Mouse (Mus musculus) neural tube, embryonic 11.5 days (tissue): ENCODE data around the gene Irak1bp1. TPM values are rescaled to one million over a fixed set of nuclear protein-coding genes. Genes with fewer than 3 reads are reported as not detected.

Experiments
- ATAC-seq: fragments of 200-750 bp; cut with Nextera tagmentation; 2 replicates; pipeline ENCODE4 v1.8.0; 2017; ENCODE audit warnings: moderate number of reproducible peaks, mild to moderate bottlenecking, moderate TSS enrichment, moderate library complexity; ENCODE audit not compliant: insufficient read depth, low FRiP score, low TSS enrichment
- DNase-seq: peaks from one replicate; pipeline ENCODE4 v3.0.0-alpha.2; 2015; ENCODE audit warnings: low spot score
- H3K27ac ChIP-seq: fragments of 300-500 bp; sonication (generic); 2 replicates; pipeline ENCODE4 v1.5.1; 2014; ENCODE audit warnings: low read depth, mild to moderate bottlenecking, low read length
- H3K27me3 ChIP-seq: fragments of 300-500 bp; sonication (generic); 2 replicates; pipeline ENCODE4 v1.6.1; 2014; ENCODE audit warnings: mild to moderate bottlenecking, low read length, mixed read lengths; ENCODE audit not compliant: control insufficient read depth, insufficient read depth
- H3K36me3 ChIP-seq: fragments of 300-500 bp; sonication (generic); 2 replicates; pipeline ENCODE4 v1.6.1; 2014; ENCODE audit warnings: mild to moderate bottlenecking, low read length, moderate library complexity, mixed read lengths; ENCODE audit not compliant: control insufficient read depth, insufficient read depth
- H3K4me1 ChIP-seq: fragments of 300-500 bp; sonication (generic); 2 replicates; pipeline ENCODE4 v1.6.1; 2014; ENCODE audit warnings: low read length, mixed read lengths; ENCODE audit not compliant: control insufficient read depth, insufficient read depth
- H3K4me2 ChIP-seq: fragments of 300-500 bp; sonication (generic); 2 replicates; pipeline ENCODE4 v1.6.1; 2014; ENCODE audit warnings: low read depth, mild to moderate bottlenecking, moderate library complexity
- H3K4me3 ChIP-seq: fragments of 300-500 bp; sonication (generic); 2 replicates; pipeline ENCODE4 v1.5.1; 2014; ENCODE audit warnings: low read depth, low read length
- H3K9ac ChIP-seq: fragments of 300-500 bp; sonication (generic); 2 replicates; pipeline ENCODE4 v1.6.1; 2014; ENCODE audit warnings: mild to moderate bottlenecking, low read length
- H3K9me3 ChIP-seq: fragments of 300-500 bp; sonication (generic); 2 replicates; pipeline ENCODE4 v1.6.1; 2016; ENCODE audit warnings: low read length; ENCODE audit not compliant: control insufficient read depth
- WGBS: fragments of 180-500 bp; shearing (Covaris S2); extraction: QIAGEN DNeasy Blood & Tissue Kit; methylation state at CpG from one replicate; pipeline ENCODE4 v1.1.7; 2014; 5-methylcytosine and 5-hydroxymethylcytosine counted together
- polyA plus RNA-seq: library from polyadenylated mRNA; unstranded; fragments of >200 nt; fragmentation: Nextera tagmentation; extraction: Ambion mirVana; gene quantifications from 2 replicates; pipeline ENCODE4 v1.2.1, GENCODE M21; 2014

Gene Irak1bp1
- polyA plus RNA-seq, result 27.9 and 28.2 TPM in 2 replicates

DNA sequence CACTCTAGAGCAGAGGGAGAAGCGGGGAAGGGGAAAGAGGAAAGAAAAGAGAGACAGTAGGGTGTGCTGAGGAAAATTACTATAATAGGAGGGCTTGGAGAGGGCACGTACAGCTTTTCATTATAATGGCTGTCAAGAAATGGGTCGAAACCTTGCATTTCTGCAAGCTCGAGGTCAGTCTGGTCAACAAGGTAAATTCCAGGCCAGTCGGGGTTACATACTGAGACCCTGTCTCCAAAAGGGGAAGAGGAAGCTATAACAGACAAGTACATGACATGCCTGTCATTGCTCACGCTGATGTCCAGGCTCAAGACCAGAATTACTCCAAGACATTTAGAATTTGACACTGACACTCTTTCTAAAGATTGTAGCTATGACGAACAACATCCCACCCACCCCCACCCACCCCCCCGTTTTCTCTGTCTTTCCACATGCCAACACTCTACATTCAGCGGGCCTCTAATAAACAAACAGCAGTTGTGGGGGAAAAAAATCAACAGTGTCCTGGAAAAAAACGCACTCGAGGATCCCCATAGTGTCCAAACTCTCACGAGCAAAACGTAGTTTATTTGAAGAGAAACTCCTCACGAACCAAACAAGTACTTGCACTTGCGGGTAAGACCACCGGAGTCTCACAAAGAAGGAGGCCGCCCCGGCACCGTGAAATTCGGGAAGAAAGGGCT is at the start of gene Irak1bp1:
Gene Irak1bp1 (plus strand): TSS at position 534 of the 683 bp plus-strand sequence.
- H3K27ac ChIP-seq, result peak within 1 kb of the TSS; percentile 86
- H3K4me3 ChIP-seq, result peak within 1 kb of the TSS; percentile 71
- no peaks in the 10 kb centered on the region for H3K4me1 ChIP-seq
- no peaks in the 10 kb centered on the region for H3K27me3 ChIP-seq
- H3K36me3 ChIP-seq, result no peaks in the 10 kb centered on the region
- H3K4me2 ChIP-seq, result peak within 1 kb of the TSS; percentile 45
- 16% methylated on average over 20 of the region's 20 CpGs for WGBS
- H3K9me3 ChIP-seq, result no peaks in the 10 kb centered on the region
- peak within 1 kb of the TSS; percentile 83 for H3K9ac ChIP-seq
- DNase-seq (no peak), ATAC-seq (peak; percentile 5)

DNA sequence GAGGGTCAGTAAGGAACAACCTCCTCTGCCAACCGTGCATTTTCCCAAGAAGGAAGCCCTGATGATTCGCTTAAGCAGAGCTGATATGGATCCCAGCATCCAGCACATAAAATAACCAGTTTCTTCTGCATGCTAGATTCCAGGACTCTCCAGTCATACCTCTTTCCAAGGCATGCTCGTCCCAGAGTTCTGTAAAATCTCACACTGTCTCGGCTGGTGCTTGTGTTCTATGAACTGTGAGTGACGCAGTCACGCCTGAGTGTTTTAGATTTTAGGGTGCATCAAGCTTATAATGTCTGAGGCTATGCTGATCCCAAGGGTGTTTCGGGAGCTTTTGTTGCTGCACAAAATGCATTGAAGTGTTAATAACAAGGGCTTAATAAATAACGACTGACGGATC is 41.0 kb upstream of the Irak1bp1 start:
- no peak; the same call in 1 of the 2 replicates for ATAC-seq
- H3K4me2 ChIP-seq, result no peak overlapping the region
- WGBS, result 60% methylated on average over 9 of the region's 9 CpGs

DNA sequence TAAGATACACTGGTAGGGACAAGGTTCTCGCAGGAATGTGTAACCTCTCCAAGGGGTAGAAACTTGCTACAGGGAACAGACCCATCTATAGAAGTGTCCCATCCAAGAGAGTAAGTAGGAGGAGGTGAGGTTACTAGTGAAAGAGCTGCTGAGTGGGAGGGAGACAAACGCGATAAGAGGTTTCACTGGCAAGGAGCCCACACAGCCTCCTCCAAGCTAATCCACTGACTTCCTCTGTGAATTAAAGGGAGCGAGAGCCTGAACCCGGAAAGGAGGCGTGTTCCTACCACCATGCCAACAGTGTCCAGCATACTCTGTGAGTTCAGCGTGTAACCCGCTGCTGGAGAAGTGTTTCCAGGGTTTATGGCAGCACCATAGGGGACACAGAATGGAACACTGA is 29.0 kb upstream of the Irak1bp1 start:
- Histone ChIP-seq H3K27me3 (no peaks in the 10 kb centered on the region), H3K9me3 (no peaks in the 10 kb centered on the region), H3K27ac (no peak overlapping the region), H3K36me3 (no peaks in the 10 kb centered on the region), H3K4me1 (no peaks in the 10 kb centered on the region), H3K4me2 (no peak overlapping the region), H3K4me3 (no peak overlapping the region), H3K9ac (no peak overlapping the region)
- DNase-seq, result no peak
- no peak for ATAC-seq
- 82% methylated on average over 8 of the region's 8 CpGs for WGBS

More for the DNA sequence above, 41.0 kb upstream of the Irak1bp1 start:
- no peak for DNase-seq
- Histone ChIP-seq H3K9ac (no peak overlapping the region), H3K4me3 (no peak overlapping the region), H3K9me3 (no peaks in the 10 kb centered on the region), H3K4me1 (no peaks in the 10 kb centered on the region), H3K27me3 (no peaks in the 10 kb centered on the region), H3K36me3 (no peaks in the 10 kb centered on the region), H3K27ac (no peak overlapping the region)

DNA sequence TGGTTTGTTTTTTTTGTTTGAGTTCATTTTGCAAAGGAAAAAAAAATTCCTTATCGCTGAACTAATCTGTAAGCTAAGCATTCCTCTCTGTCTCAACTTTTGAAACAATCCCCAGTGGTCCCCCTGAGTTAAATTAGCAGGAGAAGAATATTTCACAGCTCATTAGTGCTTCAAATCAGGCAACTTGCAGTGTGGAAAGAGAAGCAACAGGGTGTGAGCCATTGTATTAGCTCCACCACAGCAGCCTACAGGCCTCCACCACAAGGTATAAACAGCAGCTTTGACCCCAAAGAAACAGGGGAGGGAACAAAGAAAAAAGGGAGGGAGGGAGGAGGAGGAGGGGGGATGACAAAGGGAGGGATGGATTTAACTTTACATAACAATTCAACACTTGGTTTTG is 22.2 kb upstream of the Irak1bp1 start:
- WGBS, result 13% methylated on average over 1 of the region's 1 CpGs
- Histone ChIP-seq H3K27me3 (no peaks in the 10 kb centered on the region), H3K4me1 (no peaks in the 10 kb centered on the region), H3K4me3 (no peak overlapping the region), H3K9me3 (no peaks in the 10 kb centered on the region), H3K9ac (no peak overlapping the region), H3K27ac (no peak overlapping the region), H3K4me2 (no peak overlapping the region), H3K36me3 (no peaks in the 10 kb centered on the region)
- ATAC-seq (no peak), DNase-seq (no peak)

DNA sequence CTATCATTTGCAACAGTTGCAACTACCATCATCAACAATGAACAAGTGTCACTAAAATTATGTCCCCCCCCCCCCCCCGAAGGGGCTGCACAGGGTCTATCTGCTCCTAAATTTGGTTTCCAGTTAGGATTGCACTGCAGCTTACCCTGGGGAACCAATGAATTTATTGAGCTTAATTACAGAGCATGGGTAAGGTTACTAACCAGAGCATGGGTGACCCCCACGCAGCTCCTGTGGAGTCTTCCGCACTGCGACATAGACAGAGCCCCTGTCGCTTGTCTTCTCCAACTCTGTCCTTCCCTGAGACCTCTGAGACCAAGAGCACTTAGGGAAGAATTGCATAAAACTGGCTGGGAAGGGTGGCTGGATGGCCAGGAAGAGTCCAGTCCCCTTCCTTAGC is 21.7 kb upstream of the Irak1bp1 start:
- no peak for ATAC-seq
- Histone ChIP-seq H3K4me1 (no peaks in the 10 kb centered on the region), H3K27ac (no peak overlapping the region), H3K36me3 (no peaks in the 10 kb centered on the region), H3K9me3 (no peaks in the 10 kb centered on the region), H3K4me3 (no peak overlapping the region), H3K4me2 (no peak overlapping the region), H3K27me3 (no peaks in the 10 kb centered on the region), H3K9ac (no peak overlapping the region)
- DNase-seq, result no peak
- 49% methylated on average over 5 of the region's 5 CpGs for WGBS

DNA sequence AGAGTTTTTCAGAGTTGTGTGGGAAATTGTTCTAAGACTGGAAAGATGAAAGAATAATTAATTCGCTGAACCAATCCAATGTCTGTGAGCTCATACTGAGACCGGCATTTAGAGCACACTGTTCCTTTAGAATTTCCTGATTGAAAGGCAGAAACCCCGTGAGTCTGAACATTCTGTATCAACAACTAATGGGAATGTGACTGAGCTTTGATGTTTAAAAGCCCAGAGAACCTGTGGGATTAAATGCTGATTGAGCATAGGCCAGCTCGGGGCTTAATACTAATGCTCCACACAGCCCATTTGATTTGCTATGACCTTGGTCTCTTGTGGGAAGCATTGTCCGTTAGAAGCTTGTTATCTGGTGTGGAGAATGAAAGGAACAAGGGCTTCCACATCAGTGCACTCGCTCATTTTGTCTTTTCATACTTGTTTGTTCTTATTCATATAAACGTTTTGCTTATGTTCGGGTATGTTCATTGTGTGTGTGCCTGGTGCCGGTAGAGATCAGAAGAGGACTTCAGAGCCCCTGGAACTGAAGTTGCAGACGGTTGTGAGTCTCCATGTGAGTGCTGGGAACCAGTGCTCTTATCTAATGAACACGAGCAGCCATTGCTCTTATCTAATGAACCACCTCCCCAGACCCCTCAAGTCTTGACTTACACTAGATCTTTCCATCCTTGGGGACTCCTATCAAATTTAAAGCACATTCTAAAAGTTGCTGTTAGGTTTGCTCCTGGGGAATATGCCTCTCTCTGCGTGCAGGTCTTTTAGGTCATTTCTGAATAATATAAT is 17.0 kb upstream of the Irak1bp1 start:
- Histone ChIP-seq H3K27ac (no peak overlapping the region), H3K4me3 (no peak overlapping the region), H3K4me2 (no peak overlapping the region), H3K36me3 (no peaks in the 10 kb centered on the region), H3K27me3 (no peaks in the 10 kb centered on the region), H3K9ac (no peak overlapping the region), H3K4me1 (no peaks in the 10 kb centered on the region), H3K9me3 (no peaks in the 10 kb centered on the region)
- 78% methylated on average over 12 of the region's 12 CpGs for whole genome bisulfite sequencing
- ATAC-seq, result no peak
- DNase-seq, result no peak

DNA sequence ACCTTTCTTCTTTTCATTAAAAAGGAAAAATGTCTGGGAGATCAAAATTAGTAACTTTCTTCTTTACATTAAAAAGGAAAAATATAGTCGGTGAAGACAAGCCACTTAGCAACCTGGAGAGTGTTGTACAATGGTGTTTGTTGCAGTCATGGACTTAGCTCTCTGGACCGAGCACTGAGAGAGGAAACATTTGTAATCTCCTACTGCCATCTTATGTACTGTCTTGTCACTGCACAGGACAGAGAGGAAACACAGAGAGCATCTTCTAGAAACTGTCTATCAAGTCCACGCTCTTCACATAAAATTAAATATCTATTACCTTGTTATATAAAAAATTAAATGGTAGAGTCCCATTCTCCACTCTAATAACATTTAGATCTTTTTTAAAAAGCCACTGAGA is 14.8 kb upstream of the Irak1bp1 start:
- DNase-seq (no peak), ATAC-seq (peak; percentile 55; the same call in 1 of the 2 replicates)
- 74% methylated on average over 3 of the region's 3 CpGs for WGBS
- Histone ChIP-seq H3K27ac (no peak overlapping the region), H3K36me3 (no peaks in the 10 kb centered on the region), H3K27me3 (no peaks in the 10 kb centered on the region), H3K4me3 (no peak overlapping the region), H3K4me2 (no peak overlapping the region), H3K9ac (no peak overlapping the region), H3K9me3 (no peaks in the 10 kb centered on the region), H3K4me1 (no peaks in the 10 kb centered on the region)

DNA sequence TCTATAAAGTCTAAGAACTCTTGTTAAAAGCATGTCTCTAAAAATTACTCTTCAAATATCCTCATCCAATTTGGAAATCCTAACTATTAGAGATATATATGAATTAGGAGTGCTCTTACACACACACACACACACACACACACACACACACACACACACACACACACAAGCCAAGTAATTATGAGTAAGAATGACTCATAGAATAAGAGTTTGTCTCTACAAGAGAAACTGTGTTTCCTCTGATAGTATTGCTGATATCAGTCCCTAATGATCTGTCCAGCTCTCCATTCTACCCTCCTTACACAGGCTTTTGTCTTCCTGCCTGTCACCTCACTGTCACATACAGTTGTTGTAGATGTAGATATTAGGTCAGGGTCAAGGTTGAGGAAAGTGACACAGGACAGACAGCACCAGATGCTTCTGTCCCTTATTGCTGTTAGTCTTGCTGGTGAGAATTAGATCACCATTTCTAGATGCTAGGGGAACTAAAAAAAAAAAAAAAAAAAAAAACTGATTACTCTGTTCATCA is 14.0 kb upstream of the Irak1bp1 start:
- Histone ChIP-seq H3K27ac (no peak overlapping the region), H3K9me3 (no peaks in the 10 kb centered on the region), H3K36me3 (no peaks in the 10 kb centered on the region), H3K4me2 (no peak overlapping the region), H3K4me1 (no peaks in the 10 kb centered on the region), H3K27me3 (no peaks in the 10 kb centered on the region), H3K4me3 (no peak overlapping the region), H3K9ac (no peak overlapping the region)
- DNase-seq (no peak), ATAC-seq (no peak)
